Mouse (Mus musculus) ovary, adult 2 months (tissue): ENCODE results near the gene Gm14214. TPM values are rescaled to one million over a fixed set of nuclear protein-coding genes. Genes with fewer than 3 reads are reported as not detected.

Experiments
- polyA plus RNA-seq: library from polyadenylated mRNA; depleted of rRNA; stranded (reverse); fragments of >200 nt; gene quantifications from 2 replicates; pipeline ENCODE4 v1.2.3, GENCODE M21; 2012; rRNA removed

Gene Gm14214
- polyA plus RNA-seq = not detected in 2 replicates

DNA sequence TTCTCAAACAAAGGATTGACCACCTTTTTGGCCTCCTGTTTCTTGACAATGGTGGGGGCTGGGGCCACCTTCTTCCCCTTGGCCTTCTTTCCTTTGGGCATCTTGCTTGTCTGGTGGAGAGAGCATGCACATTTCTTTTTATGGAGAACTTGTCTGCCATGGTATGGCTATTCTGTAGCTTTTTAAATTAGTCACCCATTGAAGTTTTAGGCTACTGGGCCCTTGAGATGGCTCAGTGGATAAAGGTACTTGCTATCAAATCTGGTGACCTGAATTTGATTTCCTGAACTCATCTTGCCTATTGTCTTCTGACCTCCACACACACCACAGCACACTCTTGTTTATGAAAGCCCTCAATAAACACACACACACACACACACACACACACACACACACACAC is at the start of gene Gm14214:
Gene Gm14214 (minus strand): TSS at position 101 of the 400 bp plus-strand sequence.

DNA sequence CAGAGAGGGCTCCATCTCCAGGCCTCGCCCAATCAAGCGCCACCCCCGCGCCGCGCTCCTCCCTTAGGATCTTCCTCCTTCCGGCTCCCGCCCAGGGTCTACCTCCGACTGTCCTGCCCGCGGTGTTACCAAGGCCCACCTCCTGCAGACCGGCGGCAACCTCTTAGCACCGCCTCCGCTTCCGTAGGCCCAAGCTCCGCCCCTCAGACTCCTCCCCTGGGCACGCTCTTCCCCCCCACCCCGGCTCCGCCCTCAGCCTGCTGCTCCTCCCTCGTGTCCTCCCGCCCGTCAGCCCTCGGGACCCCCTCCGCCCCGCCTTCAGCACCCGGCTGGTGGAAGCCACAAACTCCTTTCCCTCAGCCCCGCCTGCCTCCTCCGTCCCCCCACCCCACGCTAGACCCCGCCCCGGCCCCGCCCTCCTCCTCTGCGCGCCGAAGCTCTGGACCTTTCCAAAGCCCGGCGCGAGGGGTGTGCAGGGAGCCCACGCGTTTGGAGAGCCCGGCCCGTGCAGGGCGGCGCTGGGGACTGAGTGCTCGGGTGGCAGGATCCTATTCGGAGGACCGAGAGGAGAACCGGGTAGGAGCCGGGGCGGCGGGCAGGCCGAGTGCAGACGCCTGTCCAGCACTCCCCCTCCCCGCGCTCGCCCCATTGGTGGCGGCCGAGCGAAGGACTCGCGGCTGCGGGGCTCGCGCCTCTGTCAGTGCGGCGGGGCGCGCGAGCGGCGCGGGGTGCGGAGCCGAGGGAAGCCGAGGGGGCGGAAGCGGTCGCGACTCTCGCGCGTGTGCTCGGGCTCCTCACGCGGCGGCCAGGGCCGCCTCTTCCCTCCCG is 21.0 kb upstream of the Gm14214 start, which contains the start of the genes Raly and a:
Gene Raly (plus strand): TSS at position 441 of the 828 bp plus-strand sequence.
Gene a (plus strand): TSS at position 747 of the 828 bp plus-strand sequence.

Other genes with a start within 250 kb of the Gm14214 start
- 0.26 and 0.47 TPM in 2 replicates for gene 1700003F12Rik, start 222.9 kb downstream of the Gm14214 start, polyA plus RNA-seq
- gene Actl10, start 218.3 kb downstream of the Gm14214 start, polyA plus RNA-seq = 0.10 TPM in 1 of 2 replicates, not detected in the other
- 3.2 and 4.2 TPM in 2 replicates for gene Necab3, start 211.1 kb downstream of the Gm14214 start, polyA plus RNA-seq
- 27.7 and 43.1 TPM in 2 replicates for gene E2f1, start 200.1 kb downstream of the Gm14214 start, polyA plus RNA-seq
- 27.0 and 34.1 TPM in 2 replicates for gene Pxmp4, start 166.3 kb downstream of the Gm14214 start, polyA plus RNA-seq
- 9.1 and 10.9 TPM in 2 replicates for gene Zfp341, start 156.7 kb downstream of the Gm14214 start, polyA plus RNA-seq
- gene 4930519P11Rik, start 156.6 kb downstream of the Gm14214 start, polyA plus RNA-seq = 1.0 and 2.4 TPM in 2 replicates
- gene Chmp4b, start 118.3 kb downstream of the Gm14214 start, polyA plus RNA-seq = 96.2 and 109 TPM in 2 replicates
- 361 and 481 TPM in 2 replicates for gene Raly, start 21.1 kb upstream of the Gm14214 start, polyA plus RNA-seq
- 0.39 and 0.57 TPM in 2 replicates for gene a, start 21.4 kb upstream of the Gm14214 start, polyA plus RNA-seq
- 3.4 and 3.9 TPM in 2 replicates for gene Eif2s2, start 122.9 kb upstream of the Gm14214 start, polyA plus RNA-seq
- gene Gm14226, start 248.2 kb upstream of the Gm14214 start, polyA plus RNA-seq = 5.1 and 8.4 TPM in 2 replicates